Mouse (Mus musculus) embryonic fibroblast, embryonic 13.5 days (primary cell): ENCODE measurements around the gene Sugct. TPM values are rescaled to one million over a fixed set of nuclear protein-coding genes. Genes with fewer than 3 reads are reported as not detected.

Source experiments
- H3K27ac ChIP-seq: 2 replicates; pipeline ENCODE4 v1.5.1; 2012; ENCODE audit warnings: low read length, control low read depth, inconsistent platforms; ENCODE audit not compliant: insufficient read depth
- H3K4me1 ChIP-seq: 2 replicates; pipeline ENCODE4 v1.6.1; 2011; ENCODE audit warnings: low read length; ENCODE audit not compliant: control insufficient read depth, insufficient read depth
- H3K4me3 ChIP-seq: 2 replicates; pipeline ENCODE4 v1.5.1; 2011; ENCODE audit warnings: mild to moderate bottlenecking, control low read depth, low read length; ENCODE audit not compliant: insufficient read depth
- CTCF ChIP-seq: IDR thresholded peaks from 2 replicates; pipeline ENCODE4 v1.5.1; 2011; ENCODE audit warnings: mild to moderate bottlenecking, control low read depth, low read length, moderate library complexity, borderline replicate concordance; ENCODE audit not compliant: insufficient read depth
- POLR2A ChIP-seq: IDR thresholded peaks from 2 replicates; pipeline ENCODE4 v1.6.1; 2011; ENCODE audit warnings: low read depth, mild to moderate bottlenecking, control low read depth, low read length, moderate library complexity
- polyA plus RNA-seq: library from polyadenylated mRNA; stranded (reverse); fragments of >200 nt; gene quantifications from 2 replicates; pipeline ENCODE4 v1.2.4, GENCODE M21; 2011; ENCODE audit warnings: low read depth; ENCODE audit not compliant: missing spikeins, insufficient read length

The Sugct gene
- polyA plus RNA-seq, 1 experiment: 2.1 TPM

DNA sequence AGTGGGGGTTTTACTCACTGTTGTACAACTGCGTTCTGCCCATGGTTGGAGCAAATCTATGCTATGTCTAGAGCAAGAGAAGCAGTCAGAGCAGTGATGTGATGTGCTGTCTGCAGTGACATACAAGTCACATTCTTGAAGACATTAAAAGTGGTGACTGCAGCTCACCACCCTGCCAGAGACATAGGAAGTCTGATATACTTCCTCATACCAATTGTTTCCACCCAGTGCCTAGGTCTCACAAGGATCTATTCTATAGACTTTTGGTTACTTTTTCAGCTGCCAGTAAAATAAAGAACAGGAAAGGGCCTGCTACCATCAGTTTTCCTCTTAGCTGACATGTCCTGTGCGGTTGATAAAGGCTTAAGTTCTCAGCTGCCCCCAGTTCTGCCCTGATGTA, 613.7 kb downstream of the Sugct start:
- no peak for TF ChIP-seq CTCF
- TF ChIP-seq POLR2A: no peak
- H3K27ac ChIP-seq: no peak overlapping the region
- H3K4me3 ChIP-seq: no peak overlapping the region
- no peaks in the 10 kb centered on the region for H3K4me1 ChIP-seq

DNA sequence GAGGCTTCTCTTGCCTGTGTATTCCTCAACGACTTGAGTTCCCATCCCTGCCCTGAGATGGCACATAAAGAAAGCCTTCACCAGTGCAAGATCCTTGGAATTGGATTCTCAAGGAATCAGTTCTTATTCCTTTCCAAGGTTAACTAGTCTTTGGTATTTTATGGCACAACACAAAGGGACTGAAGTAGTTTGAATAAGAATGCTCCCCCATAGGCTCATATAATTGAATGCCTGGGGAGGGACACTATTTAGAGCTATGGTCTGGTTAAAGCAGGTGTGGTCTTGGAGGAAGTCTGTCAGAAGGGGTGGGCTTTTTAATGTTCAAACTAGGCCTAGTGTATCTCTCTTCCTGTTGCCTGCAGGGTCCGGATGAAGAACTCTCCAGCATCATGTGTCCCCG, 629.8 kb downstream of the Sugct start:
- TF ChIP-seq POLR2A: no peak
- no peak for TF ChIP-seq CTCF
- Histone ChIP-seq H3K4me3 (no peak overlapping the region), H3K27ac (no peak overlapping the region), H3K4me1 (no peaks in the 10 kb centered on the region)

DNA sequence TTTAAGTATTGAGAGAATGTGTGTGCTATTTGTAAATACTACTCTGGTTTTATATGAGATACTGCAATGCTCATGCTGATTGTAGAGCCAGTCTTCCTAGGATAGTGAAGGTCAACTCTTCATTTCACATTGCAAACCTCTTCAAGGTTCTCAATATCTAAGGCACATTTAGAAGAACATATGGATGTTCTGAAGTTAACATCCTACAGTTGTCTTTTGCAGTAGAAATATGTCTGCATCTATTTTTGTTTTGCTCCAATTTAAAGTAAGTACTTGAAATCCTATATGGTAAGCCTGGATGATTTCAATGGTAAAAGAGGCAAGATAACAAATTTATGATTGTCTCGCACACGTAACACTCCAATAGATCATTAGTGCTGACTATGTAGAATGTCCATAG, 638.7 kb downstream of the Sugct start:
- no peak overlapping the region for H3K27ac ChIP-seq
- H3K4me3 ChIP-seq: no peak overlapping the region
- TF ChIP-seq POLR2A (no peak), CTCF (no peak)
- H3K4me1 ChIP-seq: no peaks in the 10 kb centered on the region

DNA sequence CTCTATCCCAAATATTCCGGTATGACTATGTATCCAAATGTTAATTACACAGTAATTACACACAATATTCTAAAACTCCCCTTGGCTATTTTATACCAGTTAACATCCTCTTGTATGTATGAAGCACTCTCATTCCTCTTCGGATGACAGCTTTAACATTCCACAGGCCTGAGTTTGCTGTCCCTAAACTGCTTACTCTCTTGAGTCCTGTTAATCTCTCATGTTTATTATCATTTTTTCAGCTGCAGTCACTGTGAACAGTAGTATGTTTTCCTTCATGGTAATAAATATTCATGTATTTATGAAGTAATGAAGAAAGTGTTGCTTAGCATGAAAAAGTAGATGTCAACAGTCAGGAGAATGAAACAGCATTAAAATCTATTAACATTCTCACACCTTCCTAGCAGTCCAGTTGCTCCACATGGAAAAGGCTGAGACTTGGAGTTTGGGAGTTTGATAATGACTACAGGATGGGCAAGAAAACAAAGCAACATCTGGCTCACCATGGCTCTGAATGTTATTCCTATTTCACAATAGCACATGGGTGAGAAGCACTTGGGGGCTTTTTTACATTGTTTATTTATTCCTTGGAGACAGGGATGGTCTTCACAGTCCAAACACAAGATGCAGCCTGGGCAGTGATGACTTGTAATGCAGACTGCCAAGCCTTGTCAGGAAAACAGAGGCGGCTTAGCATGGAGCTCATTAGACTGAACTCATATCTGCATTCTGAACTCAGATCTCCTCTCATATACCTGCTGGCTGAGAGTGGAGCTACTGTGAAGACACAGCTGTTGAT, 651.7 kb downstream of the Sugct start:
- peaks cover 5% of the 10 kb centered on the region; the same call in 1 of the 2 replicates for H3K4me1 ChIP-seq
- no peak overlapping the region for H3K4me3 ChIP-seq
- no peak overlapping the region for H3K27ac ChIP-seq
- TF ChIP-seq CTCF (no peak), POLR2A (no peak)

DNA sequence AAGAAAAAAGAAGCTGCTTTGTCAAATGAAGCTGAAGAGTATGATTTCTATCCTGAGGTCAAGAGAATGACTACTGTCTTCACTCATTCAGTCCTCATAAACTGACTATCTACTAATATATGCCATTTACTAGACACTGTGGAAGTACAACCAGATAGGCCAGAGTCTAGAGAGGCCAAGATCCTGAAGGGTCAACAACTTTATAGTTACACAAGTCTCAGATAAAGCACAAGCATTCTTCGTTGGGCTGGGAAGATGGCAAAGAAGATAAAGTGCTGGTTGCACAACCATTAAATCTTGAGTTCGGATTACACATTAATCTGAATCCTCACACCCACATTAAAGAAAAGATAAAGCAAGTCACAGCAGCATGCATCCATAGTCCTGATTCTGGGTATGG, 653.0 kb downstream of the Sugct start:
- H3K4me3 ChIP-seq: no peak overlapping the region
- H3K4me1 ChIP-seq: peaks cover 2% of the 10 kb centered on the region; the same call in 1 of the 2 replicates
- no peak overlapping the region for H3K27ac ChIP-seq
- TF ChIP-seq CTCF (no peak), POLR2A (no peak)

DNA sequence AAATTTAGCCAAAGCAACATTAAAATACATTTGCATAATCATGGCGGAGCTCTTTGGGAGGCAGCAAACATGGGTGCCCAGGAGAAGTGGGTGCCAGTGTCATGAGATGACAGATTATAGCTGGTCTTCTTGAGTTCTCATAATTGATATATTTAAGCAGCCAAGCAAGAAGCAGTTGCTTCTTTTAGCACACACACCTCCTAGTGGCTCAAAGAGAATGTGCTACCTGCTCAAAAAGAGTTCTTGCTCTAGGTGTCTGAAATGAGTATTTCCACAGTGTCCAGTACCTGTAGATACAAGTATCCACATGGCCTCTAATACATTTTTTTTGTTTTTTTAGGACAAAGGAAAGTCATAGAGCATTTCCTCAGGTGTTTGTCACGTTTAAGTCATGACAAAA, 655.6 kb downstream of the Sugct start:
- Histone ChIP-seq H3K27ac (peak overlapping the region; percentile 52), H3K4me1 (peaks cover 2% of the 10 kb centered on the region; the same call in 1 of the 2 replicates), H3K4me3 (no peak overlapping the region)
- TF ChIP-seq CTCF: no peak
- TF ChIP-seq POLR2A: no peak

DNA sequence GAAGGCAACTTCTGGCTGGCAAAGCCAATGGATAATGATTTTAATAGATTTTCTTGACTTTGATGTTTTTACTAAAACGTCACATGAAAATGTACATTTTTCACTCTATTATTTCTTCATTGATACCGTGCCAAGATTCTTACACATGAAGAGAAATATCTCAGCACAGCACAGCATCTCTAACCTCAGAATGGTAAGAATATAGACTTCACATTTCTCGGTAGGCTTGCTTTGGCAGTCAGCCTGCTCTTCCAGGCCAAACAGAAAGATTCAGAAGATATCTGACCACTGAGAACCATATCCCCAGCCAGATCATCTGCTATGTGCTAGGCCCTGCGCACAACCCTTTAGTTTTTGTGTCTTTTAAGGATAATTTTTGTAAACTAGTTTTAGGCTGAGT, 657.0 kb downstream of the Sugct start:
- Histone ChIP-seq H3K4me1 (peaks cover 2% of the 10 kb centered on the region; the same call in 1 of the 2 replicates), H3K4me3 (no peak overlapping the region), H3K27ac (peak overlapping the region; percentile 94)
- no peak for TF ChIP-seq CTCF
- TF ChIP-seq POLR2A: no peak

DNA sequence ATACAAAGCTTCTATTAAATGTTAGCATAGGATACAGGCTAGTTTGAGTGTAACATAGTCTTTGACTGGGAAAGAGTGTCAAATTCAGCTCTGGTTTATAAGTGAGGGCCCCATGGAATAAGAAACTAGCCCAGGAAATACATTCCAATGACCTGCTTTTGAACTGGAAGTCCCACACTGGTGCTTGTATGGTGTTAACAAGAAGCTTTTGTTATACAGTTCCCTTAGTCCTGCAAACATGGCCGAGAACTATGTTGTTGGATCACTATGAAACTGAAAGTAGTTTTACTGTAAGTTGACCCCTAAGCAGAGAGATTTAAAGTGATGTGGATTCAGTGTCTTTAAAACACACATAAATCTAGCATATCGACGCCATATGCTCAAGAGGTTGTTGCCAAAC, 657.5 kb downstream of the Sugct start:
- Histone ChIP-seq H3K4me1 (peaks cover 2% of the 10 kb centered on the region; the same call in 1 of the 2 replicates), H3K27ac (peak overlapping the region; percentile 94), H3K4me3 (no peak overlapping the region)
- no peak for TF ChIP-seq CTCF
- TF ChIP-seq POLR2A: no peak

DNA sequence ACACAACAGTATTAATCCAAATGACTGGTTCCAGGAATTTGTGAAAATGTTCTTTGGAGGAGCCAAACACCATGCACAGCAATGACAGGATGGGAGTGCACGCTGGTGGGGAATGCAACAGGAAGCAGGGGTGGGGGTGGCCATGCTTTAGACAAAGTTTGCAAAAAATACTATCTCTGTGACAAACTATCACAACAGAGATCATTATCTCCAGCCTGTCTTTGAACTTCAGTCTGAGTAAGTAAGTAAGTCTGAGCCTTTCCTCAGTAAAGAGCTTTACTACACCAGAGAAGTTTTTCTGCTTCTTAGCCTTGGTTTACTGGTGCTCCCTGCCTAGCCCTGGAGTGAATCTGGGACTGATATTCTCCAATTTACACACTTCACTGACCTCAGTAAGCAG, 664.6 kb downstream of the Sugct start:
- Histone ChIP-seq H3K4me3 (no peak overlapping the region), H3K4me1 (no peaks in the 10 kb centered on the region), H3K27ac (no peak overlapping the region)
- no peak for TF ChIP-seq POLR2A
- TF ChIP-seq CTCF: no peak

DNA sequence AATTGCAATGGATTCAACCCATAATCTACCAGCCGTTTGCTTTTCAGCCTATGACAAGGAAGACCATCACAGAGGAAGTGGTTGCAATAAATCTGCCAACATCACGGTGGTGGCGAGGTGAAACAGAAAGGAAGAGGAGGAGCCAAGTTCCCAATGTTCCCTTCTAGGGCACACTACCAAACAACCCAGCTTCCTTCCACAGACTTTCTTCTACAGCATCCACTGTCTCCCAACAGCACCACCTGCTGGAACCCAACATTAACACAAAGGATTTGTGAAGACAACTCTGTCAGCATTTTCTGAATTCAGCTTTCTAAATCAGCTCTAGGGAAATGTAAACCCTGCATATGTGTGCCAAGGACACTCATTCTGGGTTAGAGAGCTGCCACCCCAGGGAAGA, 666.8 kb downstream of the Sugct start:
- Histone ChIP-seq H3K27ac (no peak overlapping the region), H3K4me3 (no peak overlapping the region), H3K4me1 (no peaks in the 10 kb centered on the region)
- no peak for TF ChIP-seq POLR2A
- no peak for TF ChIP-seq CTCF
